Mouse (Mus musculus): ENCODE measurements around the gene Ly75. TPM values are rescaled to one million over a fixed set of nuclear protein-coding genes. Genes with fewer than 3 reads are reported as not detected.

The Ly75 gene
- total and polyA plus RNA-seq, 3 experiments: 0.37 to 0.68 (median 0.57) TPM

- H3K4me1 ChIP-seq (ENCODE audit: control insufficient read depth, insufficient read depth, low read length): no peaks in the 10 kb centered on the region
- intact Hi-C loops (cut with DNase I): no loop called here
- H3K27me3 ChIP-seq (ENCODE audit: control insufficient read depth, insufficient read depth, low read length): no peaks in the 10 kb centered on the region
- H3K4me3 ChIP-seq: no peak overlapping the region
- no peaks in the 10 kb centered on the region for H3K36me3 ChIP-seq (ENCODE audit: control insufficient read depth, insufficient read depth, low read length)
- DNase-seq: no peak
- no peak overlapping the region for H3K27ac ChIP-seq
- TF ChIP-seq EP300 (IDR thresholded peaks at IDR 0.05; ENCODE audit: insufficient read depth, low read depth, low read length) (no peak), CTCF (IDR thresholded peaks at IDR 0.05) (no peak), POLR2A (IDR thresholded peaks at IDR 0.05; ENCODE audit: insufficient read depth, low read depth, low read length) (no peak)
- H3K9ac ChIP-seq (ENCODE audit: low read depth, low read length): no peak overlapping the region
- WGBS: 61% methylated on average over 3 of the region's 3 CpGs
- no peaks in the 10 kb centered on the region for H3K79me2 ChIP-seq (replicated peaks; ENCODE audit: control insufficient read depth, insufficient read depth, low read length)
Observed at GRCm38 (mm10) chr2:60298266-60298665, 84.8 kb downstream of the Ly75 start.

- 81% methylated on average over 4 of the region's 4 CpGs for WGBS
- H3K4me3 ChIP-seq: no peak overlapping the region
- H3K36me3 ChIP-seq (ENCODE audit: control insufficient read depth, insufficient read depth, low read length): no peaks in the 10 kb centered on the region
- DNase-seq: no peak
- no peak overlapping the region for H3K9ac ChIP-seq (ENCODE audit: low read depth, low read length)
- no peak overlapping the region for H3K27ac ChIP-seq
- no peaks in the 10 kb centered on the region for H3K79me2 ChIP-seq (replicated peaks; ENCODE audit: control insufficient read depth, insufficient read depth, low read length)
- no peaks in the 10 kb centered on the region for H3K4me1 ChIP-seq (ENCODE audit: control insufficient read depth, insufficient read depth, low read length)
- intact Hi-C loops (cut with DNase I): no loop called here
- TF ChIP-seq EP300 (IDR thresholded peaks at IDR 0.05; ENCODE audit: insufficient read depth, low read depth, low read length): no peak
- H3K27me3 ChIP-seq (ENCODE audit: control insufficient read depth, insufficient read depth, low read length): no peaks in the 10 kb centered on the region
Observed at GRCm38 (mm10) chr2:60291381-60291780, 91.7 kb downstream of the Ly75 start.

GRCm38 (mm10) chr2:60289451-60289850 is 93.7 kb downstream of the Ly75 start:
- intact Hi-C loops (cut with DNase I): no loop called here
- H3K27me3 ChIP-seq (ENCODE audit: control insufficient read depth, insufficient read depth, low read length): no peaks in the 10 kb centered on the region
- no peaks in the 10 kb centered on the region for H3K79me2 ChIP-seq (replicated peaks; ENCODE audit: control insufficient read depth, insufficient read depth, low read length)
- DNase-seq: no peak
- no peak overlapping the region for H3K9ac ChIP-seq (ENCODE audit: low read depth, low read length)
- no peaks in the 10 kb centered on the region for H3K36me3 ChIP-seq (ENCODE audit: control insufficient read depth, insufficient read depth, low read length)
- peaks cover 2% of the 10 kb centered on the region; the same call in 1 of the 2 replicates for H3K4me1 ChIP-seq (ENCODE audit: control insufficient read depth, insufficient read depth, low read length)
- whole genome bisulfite sequencing: 40% methylated on average over 1 of the region's 1 CpGs
- TF ChIP-seq POLR2A (IDR thresholded peaks at IDR 0.05; ENCODE audit: insufficient read depth, low read depth, low read length) (no peak), CTCF (IDR thresholded peaks at IDR 0.05) (no peak), EP300 (IDR thresholded peaks at IDR 0.05; ENCODE audit: insufficient read depth, low read depth, low read length) (no peak)
- H3K27ac ChIP-seq: no peak overlapping the region
- no peak overlapping the region for H3K4me3 ChIP-seq

- DNase-seq: no peak
- peaks cover 2% of the 10 kb centered on the region; the same call in 1 of the 2 replicates for H3K4me1 ChIP-seq (ENCODE audit: control insufficient read depth, insufficient read depth, low read length)
- H3K27ac ChIP-seq: no peak overlapping the region
- H3K4me3 ChIP-seq: no peak overlapping the region
- no peaks in the 10 kb centered on the region for H3K36me3 ChIP-seq (ENCODE audit: control insufficient read depth, insufficient read depth, low read length)
- intact Hi-C loops (cut with DNase I): no loop called here
- H3K9ac ChIP-seq (ENCODE audit: low read depth, low read length): no peak overlapping the region
- H3K79me2 ChIP-seq (replicated peaks; ENCODE audit: control insufficient read depth, insufficient read depth, low read length): no peaks in the 10 kb centered on the region
- no peaks in the 10 kb centered on the region for H3K27me3 ChIP-seq (ENCODE audit: control insufficient read depth, insufficient read depth, low read length)
- TF ChIP-seq CTCF (IDR thresholded peaks at IDR 0.05): no peak
- no peak for TF ChIP-seq EP300 (IDR thresholded peaks at IDR 0.05; ENCODE audit: insufficient read depth, low read depth, low read length)
- TF ChIP-seq POLR2A (IDR thresholded peaks at IDR 0.05; ENCODE audit: insufficient read depth, low read depth, low read length): no peak
- 53% methylated on average over 4 of the region's 4 CpGs for WGBS
Observed at GRCm38 (mm10) chr2:60288606-60289005, 94.5 kb downstream of the Ly75 start.

- TF ChIP-seq POLR2A (IDR thresholded peaks at IDR 0.05; ENCODE audit: insufficient read depth, low read depth, low read length) (no peak), EP300 (IDR thresholded peaks at IDR 0.05; ENCODE audit: insufficient read depth, low read depth, low read length) (no peak)
- Histone ChIP-seq H3K27me3 (ENCODE audit: control insufficient read depth, insufficient read depth, low read length) (no peaks in the 10 kb centered on the region), H3K4me3 (no peak overlapping the region), H3K79me2 (replicated peaks; ENCODE audit: control insufficient read depth, insufficient read depth, low read length) (no peaks in the 10 kb centered on the region), H3K9ac (ENCODE audit: low read depth, low read length) (no peak overlapping the region), H3K4me1 (ENCODE audit: control insufficient read depth, insufficient read depth, low read length) (peaks cover 4% of the 10 kb centered on the region), H3K27ac (no peak overlapping the region), H3K36me3 (ENCODE audit: control insufficient read depth, insufficient read depth, low read length) (no peaks in the 10 kb centered on the region)
- WGBS: 80% methylated on average over 8 of the region's 8 CpGs
- intact Hi-C loops (cut with DNase I): no loop called here
- DNase-seq: no peak
Observed at GRCm38 (mm10) chr2:60285107-60285617, 97.9 kb downstream of the Ly75 start.

- Histone ChIP-seq H3K36me3 (ENCODE audit: control insufficient read depth, insufficient read depth, low read length) (no peaks in the 10 kb centered on the region), H3K27ac (peak within 1 kb of the TSS; percentile 76), H3K27me3 (ENCODE audit: control insufficient read depth, insufficient read depth, low read length) (no peaks in the 10 kb centered on the region), H3K79me2 (replicated peaks; ENCODE audit: control insufficient read depth, insufficient read depth, low read length) (no peaks in the 10 kb centered on the region), H3K4me1 (ENCODE audit: control insufficient read depth, insufficient read depth, low read length) (peaks cover 4% of the 10 kb centered on the region), H3K4me3 (peak within 1 kb of the TSS; percentile 68), H3K9ac (ENCODE audit: low read depth, low read length) (peak within 1 kb of the TSS; percentile 88)
- no peak for DNase-seq
- WGBS: 23% methylated on average over 4 of the region's 4 CpGs
- intact Hi-C loops (cut with DNase I): no loop called here
- TF ChIP-seq EP300 (IDR thresholded peaks at IDR 0.05; ENCODE audit: insufficient read depth, low read depth, low read length): no peak
- TF ChIP-seq CTCF (IDR thresholded peaks at IDR 0.05): no peak
- TF ChIP-seq POLR2A (IDR thresholded peaks at IDR 0.05; ENCODE audit: insufficient read depth, low read depth, low read length): no peak
Observed at GRCm38 (mm10) chr2:60284467-60284821, 98.7 kb downstream of the Ly75 start, which contains the start of gene Cd302. TSS of gene Cd302 (minus strand) at chr2:60284488.

Data from heart, adult 2 months (tissue).